Mouse (Mus musculus): ENCODE measurements around the gene Ppp1r3a. TPM values are rescaled to one million over a fixed set of nuclear protein-coding genes. Genes with fewer than 3 reads are reported as not detected.

Gene Ppp1r3a
- total RNA-seq, 2 experiments from 2014 or later = 41.7 to 51.3 TPM

Other genes starting within 250 kb of the Ppp1r3a start
- 1 to 10 TPM; 3.3 TPM for gene Foxp2, start 146.1 kb upstream of the Ppp1r3a start, total RNA-seq (2021)

Data from heart, postnatal 10 days (tissue).